Mouse (Mus musculus) CH12.LX (cell line): ENCODE data around the gene Pdzrn4. TPM values are rescaled to one million over a fixed set of nuclear protein-coding genes. Genes with fewer than 3 reads are reported as not detected.

Experiments
- DNase-seq: peaks from one replicate; pipeline ENCODE4 v3.0.0-alpha.2; 2013; ENCODE audit errors: extremely low read depth
- H3K27ac ChIP-seq: 2 replicates; pipeline ENCODE4 v1.5.1; 2012; ENCODE audit warnings: low read depth, mild to moderate bottlenecking, control low read depth, moderate library complexity; ENCODE audit not compliant: insufficient read depth
- H3K27me3 ChIP-seq: replicated peaks from 2 replicates; pipeline ENCODE3; 2012; ENCODE audit warnings: inconsistent platforms
- H3K36me3 ChIP-seq, 2 experiments: replicated peaks in 1 of 2; 2 replicates each; pipeline versions ENCODE3 to v1.6.1; 2012; ENCODE audit warnings: inconsistent platforms in 1 of 2, low read length in 1 of 2, mild to moderate bottlenecking in 1 of 2, mixed read lengths in 1 of 2, moderate library complexity in 1 of 2; ENCODE audit not compliant: control insufficient read depth in 1 of 2, insufficient read depth in 1 of 2
- H3K4me1 ChIP-seq, 2 experiments: 2 replicates each; pipeline ENCODE4 v1.6.1; 2012; ENCODE audit warnings: inconsistent platforms in 1 of 2, moderate library complexity in 1 of 2; ENCODE audit not compliant: insufficient read depth in 2 of 2, control insufficient read depth in 1 of 2
- H3K4me2 ChIP-seq: 2 replicates; pipeline ENCODE4 v1.6.1; 2012; ENCODE audit warnings: low read depth, mild to moderate bottlenecking, control low read depth; ENCODE audit not compliant: poor library complexity, insufficient read depth, severe bottlenecking
- H3K4me3 ChIP-seq, 3 experiments: fragments of 150-350 bp in 1 of 3; sonication (generic) in 1 of 3; replicated peaks in 1 of 3; 2 replicates each; pipeline versions ENCODE3 to v1.5.1; 2011 to 2012; ENCODE audit warnings: low read depth in 2 of 3, low read length in 2 of 3, mild to moderate bottlenecking in 2 of 3, moderate library complexity in 2 of 3, control low read depth in 1 of 3, improper control_type of control experiment in 1 of 3, inconsistent platforms in 1 of 3, mixed read lengths in 1 of 3; ENCODE audit not compliant: poor library complexity in 1 of 3
- H3K79me2 ChIP-seq: replicated peaks from 2 replicates; pipeline ENCODE4 v1.6.1; 2012; ENCODE audit warnings: mild to moderate bottlenecking, moderate library complexity; ENCODE audit not compliant: control insufficient read depth, poor library complexity, insufficient read depth, severe bottlenecking; ENCODE audit errors: extremely low read depth
- H3K9ac ChIP-seq: 2 replicates; pipeline ENCODE4 v1.6.1; 2012; ENCODE audit warnings: low read depth, mild to moderate bottlenecking, control low read depth, moderate library complexity; ENCODE audit not compliant: insufficient read depth
- H3K9me3 ChIP-seq: replicated peaks from 2 replicates; pipeline ENCODE3; 2012; ENCODE audit warnings: low read length, inconsistent platforms, mixed read lengths
- CHD1 ChIP-seq: IDR thresholded peaks from 2 replicates; pipeline ENCODE4 v1.6.1; 2012; ENCODE audit warnings: low read depth, low read length, improper control_type of control experiment, inconsistent platforms
- CHD2 ChIP-seq: IDR thresholded peaks from 2 replicates; pipeline ENCODE4 v1.6.1; 2011; ENCODE audit warnings: low read length, improper control_type of control experiment
- CTCF ChIP-seq, 2 experiments: IDR thresholded peaks in 1 of 2; conservative IDR thresholded peaks in 1 of 2; 2 replicates each; pipeline ENCODE4 v1.5.1; 2011 to 2012; ENCODE audit warnings: low read depth in 2 of 2, low read length in 2 of 2, improper control_type of control experiment in 1 of 2, inconsistent platforms in 1 of 2, mild to moderate bottlenecking in 1 of 2, moderate library complexity in 1 of 2
- E2F4 ChIP-seq: IDR thresholded peaks from 2 replicates; pipeline ENCODE4 v1.6.1; 2011; ENCODE audit warnings: low read depth, low read length, improper control_type of control experiment; ENCODE audit not compliant: insufficient replicate concordance
- GABPA ChIP-seq: IDR thresholded peaks from 2 replicates; pipeline ENCODE4 v1.6.1; 2012; ENCODE audit warnings: low read depth, low read length, improper control_type of control experiment, inconsistent platforms; ENCODE audit not compliant: insufficient replicate concordance
- HCFC1 ChIP-seq: IDR thresholded peaks from 2 replicates; pipeline ENCODE4 v1.6.1; 2012; ENCODE audit warnings: low read depth, mild to moderate bottlenecking, inconsistent platforms, low read length, improper control_type of control experiment
- JUND ChIP-seq: conservative IDR thresholded peaks from 2 replicates; pipeline ENCODE4 v1.6.1; 2011; ENCODE audit warnings: low read depth, low read length, improper control_type of control experiment
- MEF2A ChIP-seq: IDR thresholded peaks from 2 replicates; pipeline ENCODE4 v1.6.1; 2014; ENCODE audit warnings: low read depth, mild to moderate bottlenecking, inconsistent platforms, low read length, improper control_type of control experiment, borderline replicate concordance
- NELFE ChIP-seq: IDR thresholded peaks from 2 replicates; pipeline ENCODE4 v1.6.1; 2011; ENCODE audit warnings: low read depth, low read length, improper control_type of control experiment
- PAX5 ChIP-seq: IDR thresholded peaks from 2 replicates; pipeline ENCODE4 v1.6.1; 2012; ENCODE audit warnings: low read length, inconsistent platforms, mixed read lengths
- POLR2AphosphoS2 ChIP-seq: IDR thresholded peaks from 2 replicates; pipeline ENCODE4 v1.6.1; 2011; ENCODE audit warnings: low read depth, low read length, improper control_type of control experiment
- RAD21 ChIP-seq: IDR thresholded peaks from 2 replicates; pipeline ENCODE4 v1.6.1; 2011; ENCODE audit warnings: low read depth, mild to moderate bottlenecking, low read length, improper control_type of control experiment, moderate library complexity
- RCOR1 ChIP-seq: conservative IDR thresholded peaks from 2 replicates; pipeline ENCODE4 v1.6.1; 2012; ENCODE audit warnings: low read depth, mild to moderate bottlenecking, inconsistent platforms, low read length, improper control_type of control experiment
- TBP ChIP-seq: conservative IDR thresholded peaks from 2 replicates; pipeline ENCODE4 v1.6.1; 2011; ENCODE audit warnings: low read depth, low read length, improper control_type of control experiment
- UBTF ChIP-seq: IDR thresholded peaks from 2 replicates; pipeline ENCODE4 v1.6.1; 2012; ENCODE audit warnings: low read depth, mild to moderate bottlenecking, inconsistent platforms, low read length, improper control_type of control experiment, moderate library complexity
- USF1 ChIP-seq: IDR thresholded peaks from 2 replicates; pipeline ENCODE4 v1.6.1; 2014; ENCODE audit warnings: low read depth, mild to moderate bottlenecking, inconsistent platforms, low read length, improper control_type of control experiment
- ZMIZ1 ChIP-seq: IDR thresholded peaks from 2 replicates; pipeline ENCODE4 v1.6.1; 2012; ENCODE audit warnings: low read depth, mild to moderate bottlenecking, inconsistent platforms, low read length, improper control_type of control experiment
- ZNF384 ChIP-seq: IDR thresholded peaks from 2 replicates; pipeline ENCODE4 v1.6.1; 2012; ENCODE audit warnings: low read depth, low read length, improper control_type of control experiment, inconsistent platforms
- dilution Hi-C: fragments of 300-500 bp; cut with MboI; formaldehyde crosslinking; loops from 2 replicates; pipeline ENCODE4 v1.14.3; 2020; ENCODE audit warnings: low sequenced_read_pairs; ENCODE audit not compliant: extremely low pct_unique_long_range_greater_than_20kb, extremely low pct_ligation_motif_present
- in situ Hi-C: fragments of 300-500 bp; cut with MboI; formaldehyde crosslinking; loops from 3 replicates; pipeline ENCODE4 v1.14.3; 2019; ENCODE audit warnings: low sequenced_read_pairs, low pct_ligation_motif_present, low pct_unique_long_range_greater_than_20kb, mixed read lengths
- polyA plus RNA-seq: library from polyadenylated mRNA; unstranded; fragments of >175 nt; gene quantifications from 2 replicates; pipeline ENCODE4 v1.2.1, GENCODE M21; 2012; ENCODE audit warnings: low read depth; ENCODE audit not compliant: insufficient read length
- total RNA-seq, 2 experiments: library from RNA; depleted of rRNA; stranded (reverse); fragments of 300-350 nt in 1 of 2; fragments of >200 nt in 1 of 2; gene quantifications; 2 replicates each; pipeline ENCODE4 v1.2.3; 2012 to 2014

Gene Pdzrn4
- total and polyA plus RNA-seq, 3 experiments, result not detected

- TF ChIP-seq UBTF (no peak), RAD21 (peak; percentile 31), CTCF (conservative IDR thresholded peaks at IDR 0.05 in 1 of 2, IDR thresholded peaks at IDR 0.05 in 1 of 2; ENCODE audit: low read depth in 2 of 2, low read length in 2 of 2) (peak in 1 of 2 experiments; percentile 32; a peak in 1 of 4 replicates)
- in situ Hi-C loops, result loop anchor here (10.0 kb wide), 1 partner anchor 780 kb away; no protein-coding TSS in a partner anchor
- no peak overlapping the region for H3K27ac ChIP-seq
- no peak overlapping the region for H3K4me2 ChIP-seq
- no peaks in the 10 kb centered on the region for H3K79me2 ChIP-seq
- no peak for DNase-seq
- no peaks in the 10 kb centered on the region for H3K27me3 ChIP-seq
- no peak overlapping the region for H3K4me3 ChIP-seq
- H3K4me1 ChIP-seq, result no peaks in the 10 kb centered on the region
- peaks cover 43% of the 10 kb centered on the region for H3K9me3 ChIP-seq
- H3K9ac ChIP-seq, result no peak overlapping the region
- no peaks in the 10 kb centered on the region for H3K36me3 ChIP-seq
- dilution Hi-C loops, result no loop called here
These were observed 37.9 kb downstream of the Pdzrn4 start for GRCm38 (mm10) chr15:92434605-92435004.

DNA sequence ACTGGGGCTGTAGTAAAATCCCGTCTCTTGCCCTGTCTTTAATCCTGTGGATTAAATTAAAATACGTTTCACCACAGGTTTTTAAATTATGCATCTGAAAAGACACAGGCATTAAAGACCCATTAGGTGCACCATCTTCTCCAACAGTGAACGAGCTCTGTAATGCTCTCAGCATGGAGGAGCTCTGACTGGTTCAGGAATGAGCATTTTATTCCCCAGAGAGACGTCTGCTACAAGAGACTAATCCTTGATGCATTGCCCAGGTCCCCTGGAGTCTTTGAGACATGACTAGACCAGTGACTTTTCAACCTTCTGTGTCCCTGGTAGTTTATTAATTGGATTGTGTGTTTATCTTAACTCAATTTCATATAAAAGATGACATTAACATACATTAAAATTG lies 38.6 kb downstream of the Pdzrn4 start:
- no peak overlapping the region for H3K27ac ChIP-seq
- H3K79me2 ChIP-seq, result no peaks in the 10 kb centered on the region
- H3K27me3 ChIP-seq, result no peaks in the 10 kb centered on the region
- no peaks in the 10 kb centered on the region for H3K4me1 ChIP-seq
- TF ChIP-seq JUND (no peak), CHD1 (no peak), CHD2 (no peak), TBP (no peak), MEF2A (no peak), ZMIZ1 (no peak), HCFC1 (no peak), RCOR1 (no peak), PAX5 (no peak), RAD21 (no peak), NELFE (no peak), E2F4 (no peak), GABPA (no peak), POLR2AphosphoS2 (no peak), USF1 (no peak), ZNF384 (no peak), UBTF (no peak)
- H3K9ac ChIP-seq, result no peak overlapping the region
- H3K9me3 ChIP-seq, result peaks cover 41% of the 10 kb centered on the region
- no peak overlapping the region for H3K4me3 ChIP-seq
- H3K36me3 ChIP-seq, result no peaks in the 10 kb centered on the region
- DNase-seq, result no peak
- in situ Hi-C loops (loop anchor here (10.0 kb wide), 1 partner anchor 779 kb away; no protein-coding TSS in a partner anchor), dilution Hi-C loops (no loop called here)
- H3K4me2 ChIP-seq, result no peak overlapping the region
